Mouse (Mus musculus): ENCODE measurements around the gene Rxfp4. TPM values are rescaled to one million over a fixed set of nuclear protein-coding genes. Genes with fewer than 3 reads are reported as not detected.

The Rxfp4 gene
- polyA plus RNA-seq, 1 experiment from 2014 or later: 0.18 TPM

- H3K4me1 ChIP-seq (ENCODE audit: control insufficient read depth, insufficient read depth, low read length): peaks cover 17% of the 10 kb centered on the region
- peak overlapping the region; percentile 82 for H3K4me2 ChIP-seq (ENCODE audit: low read depth, low read length)
- peak overlapping the region; percentile 87 for H3K9ac ChIP-seq (ENCODE audit: low read depth, low read length)
- WGBS: under 1% methylated on average over 21 of the region's 24 CpGs
- H3K36me3 ChIP-seq (ENCODE audit: control insufficient read depth, insufficient read depth, low read length): peaks cover 5% of the 10 kb centered on the region; the same call in 1 of the 2 replicates
- ATAC-seq (ENCODE audit: low read depth): peak; percentile 7
- peak overlapping the region; percentile 59 for H3K4me3 ChIP-seq (ENCODE audit: low read depth, low read length)
- peak overlapping the region; percentile 93 for H3K27ac ChIP-seq (replicated peaks; ENCODE audit: low read depth, low read length)
- peak; percentile 75 for DNase-seq (ENCODE audit: low spot score)
- H3K27me3 ChIP-seq (replicated peaks; ENCODE audit: control insufficient read depth, insufficient read depth, low read length): no peaks in the 10 kb centered on the region
- no peaks in the 10 kb centered on the region for H3K9me3 ChIP-seq (ENCODE audit: control insufficient read depth, low read length)
Observed at GRCm38 (mm10) chr3:88622113-88622940, 30.6 kb downstream of the Rxfp4 start.

DNA sequence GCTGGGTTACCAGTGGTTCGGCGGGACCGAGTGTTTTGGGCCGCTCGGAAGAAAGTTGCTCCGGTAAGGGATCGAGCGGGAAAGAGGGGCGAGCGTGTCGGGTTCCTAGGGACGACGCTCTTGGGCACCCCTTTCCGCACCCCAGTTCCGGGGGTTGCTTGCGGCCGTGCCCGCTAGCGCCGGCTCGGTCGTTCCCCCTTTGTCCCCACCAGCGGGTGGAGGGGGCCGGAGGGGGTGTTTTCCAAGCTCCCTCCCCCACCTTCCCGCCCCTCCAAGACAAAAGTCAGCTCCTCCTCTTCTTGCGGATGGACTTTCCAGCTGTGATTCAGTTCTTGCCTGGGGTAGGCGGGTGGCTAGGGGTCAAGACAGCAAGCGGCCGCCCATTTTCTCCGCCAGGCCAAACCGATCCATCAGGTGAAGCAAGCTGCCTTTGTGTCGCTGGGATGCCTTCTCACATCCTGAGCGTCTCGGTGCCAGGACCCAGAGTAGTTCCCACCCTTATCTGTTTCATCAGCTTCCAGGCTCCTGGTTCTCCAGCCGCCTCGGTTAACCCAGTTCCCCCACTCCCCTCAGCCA lies 31.3 kb downstream of the Rxfp4 start:
- peak overlapping the region; percentile 82 for H3K4me2 ChIP-seq (ENCODE audit: low read depth, low read length)
- peak; percentile 82 for DNase-seq (ENCODE audit: low spot score)
- under 1% methylated on average over 36 of the region's 36 CpGs for WGBS
- H3K4me1 ChIP-seq (ENCODE audit: control insufficient read depth, insufficient read depth, low read length): peaks cover 23% of the 10 kb centered on the region
- H3K27ac ChIP-seq (replicated peaks; ENCODE audit: low read depth, low read length): peak overlapping the region; percentile 93
- H3K9ac ChIP-seq (ENCODE audit: low read depth, low read length): peak overlapping the region; percentile 87
- no peaks in the 10 kb centered on the region for H3K9me3 ChIP-seq (ENCODE audit: control insufficient read depth, low read length)
- H3K4me3 ChIP-seq (ENCODE audit: low read depth, low read length): peak overlapping the region; percentile 59
- peak; percentile 10; the same call in 1 of the 2 replicates for ATAC-seq (ENCODE audit: low read depth)
- no peaks in the 10 kb centered on the region for H3K27me3 ChIP-seq (replicated peaks; ENCODE audit: control insufficient read depth, insufficient read depth, low read length)
- H3K36me3 ChIP-seq (ENCODE audit: control insufficient read depth, insufficient read depth, low read length): peaks cover 5% of the 10 kb centered on the region; the same call in 1 of the 2 replicates

- peaks cover 29% of the 10 kb centered on the region for H3K4me1 ChIP-seq (ENCODE audit: control insufficient read depth, insufficient read depth, low read length)
- H3K9ac ChIP-seq (ENCODE audit: low read depth, low read length): peak overlapping the region; percentile 87
- no peaks in the 10 kb centered on the region for H3K27me3 ChIP-seq (replicated peaks; ENCODE audit: control insufficient read depth, insufficient read depth, low read length)
- peak overlapping the region; percentile 93 for H3K27ac ChIP-seq (replicated peaks; ENCODE audit: low read depth, low read length)
- WGBS: 2% methylated on average over 18 of the region's 64 CpGs
- DNase-seq (ENCODE audit: low spot score) (peak; percentile 88), ATAC-seq (ENCODE audit: low read depth) (peak; percentile 68)
- H3K4me3 ChIP-seq (ENCODE audit: low read depth, low read length): peak overlapping the region; percentile 59
- peaks cover 3% of the 10 kb centered on the region; the same call in 1 of the 2 replicates for H3K36me3 ChIP-seq (ENCODE audit: control insufficient read depth, insufficient read depth, low read length)
- H3K4me2 ChIP-seq (ENCODE audit: low read depth, low read length): peak overlapping the region; percentile 82
- H3K9me3 ChIP-seq (ENCODE audit: control insufficient read depth, low read length): no peaks in the 10 kb centered on the region
Observed at GRCm38 (mm10) chr3:88620992-88621536, 31.9 kb downstream of the Rxfp4 start.

DNA sequence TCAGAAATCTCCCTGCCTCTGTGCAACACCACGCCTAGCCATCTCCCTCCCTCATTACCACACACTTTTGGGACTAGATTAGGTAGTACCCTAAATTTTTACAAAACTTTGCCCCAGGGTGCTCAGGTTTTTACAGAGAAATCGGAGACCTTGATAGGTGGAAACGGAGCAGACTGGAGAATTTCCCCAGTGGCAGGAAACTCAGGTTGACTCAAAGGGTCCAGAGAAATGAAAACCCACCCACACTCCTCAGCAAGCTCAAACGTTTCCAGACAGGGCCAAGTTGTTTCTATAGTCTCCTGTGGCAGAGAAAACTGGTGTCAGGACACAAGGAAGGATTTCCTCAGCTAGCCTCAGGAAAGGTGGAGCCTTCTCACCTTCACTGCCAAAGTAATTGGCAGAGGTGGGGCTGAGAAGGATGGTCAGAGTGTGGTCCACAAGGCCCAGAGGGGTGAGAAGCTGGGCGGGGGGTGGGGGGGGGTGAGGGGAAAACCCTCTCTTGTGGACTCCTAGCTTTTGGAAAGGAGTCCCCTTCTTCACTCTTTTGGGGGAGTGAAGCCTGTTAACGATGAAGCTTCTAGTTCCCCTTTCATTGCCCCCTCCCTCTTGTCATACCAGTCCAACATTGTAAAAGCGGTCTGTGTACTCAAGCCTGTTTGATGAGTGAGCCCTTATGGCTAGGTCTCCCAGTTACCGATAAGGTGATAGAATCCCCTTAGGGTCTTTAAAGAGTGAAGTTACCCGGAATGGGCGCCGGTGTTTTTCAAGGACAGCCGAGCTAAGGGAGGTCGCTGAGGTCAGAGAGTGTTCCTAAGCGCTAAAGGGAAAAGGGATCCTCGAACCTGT lies 32.6 kb downstream of the Rxfp4 start:
- H3K9ac ChIP-seq (ENCODE audit: low read depth, low read length): peak overlapping the region; percentile 87
- no peaks in the 10 kb centered on the region for H3K9me3 ChIP-seq (ENCODE audit: control insufficient read depth, low read length)
- H3K4me3 ChIP-seq (ENCODE audit: low read depth, low read length): peak overlapping the region; percentile 59
- ATAC-seq (ENCODE audit: low read depth) (no peak), DNase-seq (ENCODE audit: low spot score) (no peak)
- peak overlapping the region; percentile 93 for H3K27ac ChIP-seq (replicated peaks; ENCODE audit: low read depth, low read length)
- peaks cover 36% of the 10 kb centered on the region for H3K4me1 ChIP-seq (ENCODE audit: control insufficient read depth, insufficient read depth, low read length)
- no peaks in the 10 kb centered on the region for H3K27me3 ChIP-seq (replicated peaks; ENCODE audit: control insufficient read depth, insufficient read depth, low read length)
- H3K36me3 ChIP-seq (ENCODE audit: control insufficient read depth, insufficient read depth, low read length): no peaks in the 10 kb centered on the region; the same call in 1 of the 2 replicates
- H3K4me2 ChIP-seq (ENCODE audit: low read depth, low read length): peak overlapping the region; percentile 82
- 9% methylated on average over 15 of the region's 15 CpGs for WGBS

DNA sequence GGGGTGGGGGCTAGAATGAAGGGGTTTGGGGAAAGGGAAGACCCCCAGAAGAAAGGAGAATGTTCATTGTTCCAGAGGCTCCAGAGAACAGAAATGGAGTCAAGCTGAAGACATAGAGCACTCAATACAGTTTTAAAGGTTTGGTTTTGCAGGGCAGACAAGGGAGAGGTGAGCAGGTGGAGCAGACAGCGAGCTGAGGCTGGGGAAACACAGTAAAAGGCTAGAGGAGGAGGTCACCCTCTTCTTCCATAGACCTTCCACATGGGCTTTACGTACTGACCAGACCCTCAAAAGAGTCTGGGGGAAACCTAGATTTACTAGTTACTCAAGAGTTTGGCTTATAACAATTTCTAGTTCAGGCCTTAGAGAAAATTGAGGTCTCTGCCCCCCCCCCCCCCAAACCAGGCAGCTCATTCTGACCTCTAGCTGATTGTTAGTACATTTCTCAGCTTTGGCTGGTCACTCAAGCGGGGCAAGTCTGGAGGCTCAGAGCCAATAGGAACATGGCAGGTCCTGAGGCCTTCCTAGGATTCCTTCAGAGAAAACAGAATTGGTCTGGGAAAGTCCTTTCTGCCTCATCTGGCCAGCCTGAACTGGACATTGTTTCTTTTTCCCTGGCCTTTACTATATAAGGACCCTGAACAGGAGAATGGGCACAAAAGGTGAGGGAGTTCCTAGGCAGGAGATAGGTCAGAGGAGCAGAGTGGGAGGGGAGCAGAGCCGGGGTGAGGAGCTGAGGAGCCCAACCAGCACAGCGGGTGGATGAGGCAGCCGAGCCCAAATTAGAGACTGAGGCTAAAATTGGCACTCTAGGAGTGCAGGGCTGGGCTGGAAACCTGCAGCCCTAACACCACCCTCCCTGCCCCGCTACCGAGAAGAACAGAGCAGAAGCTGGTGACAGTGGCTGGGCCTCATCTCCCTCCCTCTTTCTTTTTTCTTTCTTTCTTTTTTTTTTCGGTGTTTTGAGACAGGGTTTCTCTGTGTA lies 33.5 kb downstream of the Rxfp4 start:
- Histone ChIP-seq H3K4me3 (ENCODE audit: low read depth, low read length) (0 out of 2 replicates have a peak overlapping the region, but pooled peaks have one; percentile 59), H3K36me3 (ENCODE audit: control insufficient read depth, insufficient read depth, low read length) (no peaks in the 10 kb centered on the region), H3K4me1 (ENCODE audit: control insufficient read depth, insufficient read depth, low read length) (peaks cover 28% of the 10 kb centered on the region), H3K27ac (replicated peaks; ENCODE audit: low read depth, low read length) (peak overlapping the region; percentile 93; the same call in 1 of the 2 replicates), H3K27me3 (replicated peaks; ENCODE audit: control insufficient read depth, insufficient read depth, low read length) (no peaks in the 10 kb centered on the region), H3K9me3 (ENCODE audit: control insufficient read depth, low read length) (no peaks in the 10 kb centered on the region), H3K9ac (ENCODE audit: low read depth, low read length) (peak overlapping the region; percentile 26; the same call in 1 of the 2 replicates), H3K4me2 (ENCODE audit: low read depth, low read length) (peak overlapping the region; percentile 82; the same call in 1 of the 2 replicates)
- DNase-seq (ENCODE audit: low spot score) (no peak), ATAC-seq (ENCODE audit: low read depth) (no peak)
- 43% methylated on average over 9 of the region's 9 CpGs for WGBS

DNA sequence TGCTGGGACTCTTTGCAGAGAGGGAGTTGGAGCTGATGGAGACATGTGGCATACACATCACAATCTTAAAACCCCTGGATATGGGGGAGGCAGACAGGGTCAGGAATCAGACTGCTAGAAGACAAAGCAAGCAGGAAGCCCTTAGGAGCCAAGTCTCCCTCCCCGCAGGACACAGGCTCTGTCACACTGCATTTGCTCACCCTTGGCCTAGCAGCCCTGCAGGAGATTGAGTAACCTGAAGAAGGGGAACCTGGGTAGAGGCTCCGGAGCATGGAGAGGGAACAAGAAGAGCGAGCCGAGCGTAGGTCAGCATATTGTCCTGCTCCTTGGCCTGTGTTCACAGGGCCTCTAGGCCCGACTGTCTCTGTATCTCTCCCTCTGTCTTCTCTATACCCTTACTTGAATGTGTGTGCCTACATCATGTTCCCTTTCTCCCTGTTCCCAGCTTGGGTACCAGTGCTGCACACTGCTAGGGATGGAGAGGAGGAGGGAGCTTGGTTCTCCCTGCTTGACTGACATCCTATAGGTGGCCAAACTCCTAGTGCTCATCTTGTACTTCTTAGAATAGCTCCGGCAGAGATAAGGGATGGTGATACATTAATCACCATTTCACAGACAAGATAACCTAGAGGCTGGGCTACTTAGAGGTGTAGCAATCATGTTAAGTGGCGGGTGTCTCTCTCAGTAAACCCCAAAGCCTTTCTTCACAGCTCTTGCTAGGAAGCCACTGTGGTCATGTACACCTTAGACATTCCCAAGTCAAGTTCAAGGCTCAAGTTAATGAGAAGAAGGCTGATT lies 34.7 kb downstream of the Rxfp4 start:
- DNase-seq (ENCODE audit: low spot score): no peak
- Histone ChIP-seq H3K4me1 (ENCODE audit: control insufficient read depth, insufficient read depth, low read length) (peaks cover 19% of the 10 kb centered on the region), H3K27me3 (replicated peaks; ENCODE audit: control insufficient read depth, insufficient read depth, low read length) (no peaks in the 10 kb centered on the region), H3K9ac (ENCODE audit: low read depth, low read length) (no peak overlapping the region; the same call in 1 of the 2 replicates), H3K4me3 (ENCODE audit: low read depth, low read length) (no peak overlapping the region), H3K27ac (replicated peaks; ENCODE audit: low read depth, low read length) (no peak overlapping the region), H3K4me2 (ENCODE audit: low read depth, low read length) (no peak overlapping the region; the same call in 1 of the 2 replicates), H3K36me3 (ENCODE audit: control insufficient read depth, insufficient read depth, low read length) (no peaks in the 10 kb centered on the region), H3K9me3 (ENCODE audit: control insufficient read depth, low read length) (no peaks in the 10 kb centered on the region)
- no peak for ATAC-seq (ENCODE audit: low read depth)
- WGBS: 72% methylated on average over 8 of the region's 8 CpGs

DNA sequence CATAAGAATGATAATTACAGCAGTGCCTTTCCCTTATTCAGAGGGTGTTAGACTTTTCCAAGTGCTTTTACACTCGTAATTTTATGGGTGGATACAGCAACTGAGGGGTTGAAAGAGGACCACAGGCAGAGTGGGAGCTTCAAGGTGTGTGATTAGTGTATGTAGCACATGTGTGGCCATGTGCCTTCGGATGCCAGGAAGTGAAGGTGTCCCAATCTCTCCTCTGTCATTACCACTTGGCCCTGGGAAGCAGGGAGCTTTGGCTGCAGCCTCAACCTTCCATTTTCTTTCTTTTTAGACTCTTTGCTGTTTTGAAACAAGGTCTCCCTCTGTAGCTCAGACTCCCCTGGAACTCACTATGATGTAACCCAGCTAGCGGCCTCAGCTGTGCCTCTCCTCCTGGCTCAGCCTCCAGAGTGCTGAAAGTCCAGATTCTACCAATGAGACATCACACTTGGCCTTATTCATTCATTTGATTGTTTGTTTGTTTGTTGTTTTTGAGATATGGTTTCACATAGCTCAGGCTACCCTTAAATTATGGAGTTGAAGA lies 35.9 kb downstream of the Rxfp4 start:
- 0 out of 2 replicates have a peak overlapping the region, but pooled peaks have one; percentile 20 for H3K9ac ChIP-seq (ENCODE audit: low read depth, low read length)
- no peaks in the 10 kb centered on the region for H3K36me3 ChIP-seq (ENCODE audit: control insufficient read depth, insufficient read depth, low read length)
- peak overlapping the region; percentile 82; the same call in 1 of the 2 replicates for H3K27ac ChIP-seq (replicated peaks; ENCODE audit: low read depth, low read length)
- H3K9me3 ChIP-seq (ENCODE audit: control insufficient read depth, low read length): no peaks in the 10 kb centered on the region
- H3K4me3 ChIP-seq (ENCODE audit: low read depth, low read length): peak overlapping the region; percentile 20; the same call in 1 of the 2 replicates
- DNase-seq (ENCODE audit: low spot score) (no peak), ATAC-seq (ENCODE audit: low read depth) (no peak)
- no peaks in the 10 kb centered on the region for H3K27me3 ChIP-seq (replicated peaks; ENCODE audit: control insufficient read depth, insufficient read depth, low read length)
- peak overlapping the region; percentile 43 for H3K4me2 ChIP-seq (ENCODE audit: low read depth, low read length)
- peaks cover 19% of the 10 kb centered on the region for H3K4me1 ChIP-seq (ENCODE audit: control insufficient read depth, insufficient read depth, low read length)
- 70% methylated on average over 3 of the region's 3 CpGs for WGBS

Data from embryonic facial prominence, embryonic 14.5 days (tissue).